Mouse (Mus musculus): ENCODE measurements at regions not wholly inside any gene's neighbourhood (a gene's known extent, or its start where the extent isn't known, plus 50 kb on each side); places are given as distances from the start of the nearest gene placed in this dataset.
A peak's percentile ranks its signal among the peaks of the same experiment; 100 is the strongest.

- DNase-seq (ENCODE audit: low spot score) (no peak), ATAC-seq (ENCODE audit: low FRiP score) (no peak)
- WGBS, result 83% methylated on average over 9 of the region's 9 CpGs
- Histone ChIP-seq H3K4me3 (ENCODE audit: low read depth, low read length) (no peak overlapping the region), H3K4me2 (ENCODE audit: low read depth, low read length, poor library complexity, severe bottlenecking) (no peak overlapping the region), H3K4me1 (ENCODE audit: insufficient read depth, low read length) (no peaks in the 10 kb centered on the region), H3K9ac (replicated peaks; ENCODE audit: low read length, poor library complexity, severe bottlenecking) (no peak overlapping the region), H3K36me3 (ENCODE audit: insufficient read depth, low read length) (no peaks in the 10 kb centered on the region), H3K27ac (ENCODE audit: low read depth, low read length) (no peak overlapping the region), H3K9me3 (ENCODE audit: low read length) (no peaks in the 10 kb centered on the region), H3K27me3 (ENCODE audit: insufficient read depth, low read length) (no peaks in the 10 kb centered on the region)
- TF ChIP-seq CTCF (IDR thresholded peaks at IDR 0.05), result no peak
Observed at GRCm38 (mm10) chr3:136450986-136451774, 125.3 kb upstream of the Bank1 start.

- Histone ChIP-seq H3K4me2 (ENCODE audit: low read depth, low read length, poor library complexity, severe bottlenecking) (no peak overlapping the region), H3K4me1 (ENCODE audit: insufficient read depth, low read length) (no peaks in the 10 kb centered on the region), H3K27me3 (ENCODE audit: insufficient read depth, low read length) (no peaks in the 10 kb centered on the region), H3K27ac (ENCODE audit: low read depth, low read length) (no peak overlapping the region), H3K9ac (replicated peaks; ENCODE audit: low read length, poor library complexity, severe bottlenecking) (no peak overlapping the region), H3K9me3 (ENCODE audit: low read length) (no peaks in the 10 kb centered on the region), H3K4me3 (ENCODE audit: low read depth, low read length) (no peak overlapping the region), H3K36me3 (ENCODE audit: insufficient read depth, low read length) (no peaks in the 10 kb centered on the region)
- WGBS, result 92% methylated on average over 2 of the region's 2 CpGs
- DNase-seq (ENCODE audit: low spot score) (no peak), ATAC-seq (ENCODE audit: low FRiP score) (no peak)
- TF ChIP-seq CTCF (IDR thresholded peaks at IDR 0.05), result no peak
Observed at GRCm38 (mm10) chr3:136450361-136450895, 124.6 kb upstream of the Bank1 start.

- Histone ChIP-seq H3K36me3 (ENCODE audit: insufficient read depth, low read length) (no peaks in the 10 kb centered on the region), H3K9me3 (ENCODE audit: low read length) (no peaks in the 10 kb centered on the region), H3K4me3 (ENCODE audit: low read depth, low read length) (no peak overlapping the region), H3K4me1 (ENCODE audit: insufficient read depth, low read length) (no peaks in the 10 kb centered on the region), H3K27me3 (ENCODE audit: insufficient read depth, low read length) (no peaks in the 10 kb centered on the region), H3K9ac (replicated peaks; ENCODE audit: low read length, poor library complexity, severe bottlenecking) (no peak overlapping the region), H3K27ac (ENCODE audit: low read depth, low read length) (no peak overlapping the region), H3K4me2 (ENCODE audit: low read depth, low read length, poor library complexity, severe bottlenecking) (no peak overlapping the region)
- no peak for TF ChIP-seq CTCF (IDR thresholded peaks at IDR 0.05)
- 62% methylated on average over 4 of the region's 4 CpGs for WGBS
- ATAC-seq (ENCODE audit: low FRiP score) (no peak), DNase-seq (ENCODE audit: low spot score) (peak; percentile 49)
Observed at GRCm38 (mm10) chr3:136449364-136449763, 123.5 kb upstream of the Bank1 start.

GRCm38 (mm10) chr3:136444598-136444997 is 118.7 kb upstream of the Bank1 start:
- Histone ChIP-seq H3K4me1 (ENCODE audit: insufficient read depth, low read length) (no peaks in the 10 kb centered on the region), H3K9me3 (ENCODE audit: low read length) (no peaks in the 10 kb centered on the region), H3K27ac (ENCODE audit: low read depth, low read length) (no peak overlapping the region), H3K4me3 (ENCODE audit: low read depth, low read length) (no peak overlapping the region), H3K9ac (replicated peaks; ENCODE audit: low read length, poor library complexity, severe bottlenecking) (no peak overlapping the region), H3K4me2 (ENCODE audit: low read depth, low read length, poor library complexity, severe bottlenecking) (no peak overlapping the region), H3K27me3 (ENCODE audit: insufficient read depth, low read length) (no peaks in the 10 kb centered on the region), H3K36me3 (ENCODE audit: insufficient read depth, low read length) (no peaks in the 10 kb centered on the region)
- whole genome bisulfite sequencing, result 65% methylated on average over 2 of the region's 2 CpGs
- no peak for ATAC-seq (ENCODE audit: low FRiP score)
- DNase-seq (ENCODE audit: low spot score), result peak; percentile 44
- no peak for TF ChIP-seq CTCF (IDR thresholded peaks at IDR 0.05)

GRCm38 (mm10) chr3:136442099-136442498 is 116.2 kb upstream of the Bank1 start:
- Histone ChIP-seq H3K36me3 (ENCODE audit: insufficient read depth, low read length) (no peaks in the 10 kb centered on the region), H3K27me3 (ENCODE audit: insufficient read depth, low read length) (no peaks in the 10 kb centered on the region), H3K4me1 (ENCODE audit: insufficient read depth, low read length) (no peaks in the 10 kb centered on the region), H3K9ac (replicated peaks; ENCODE audit: low read length, poor library complexity, severe bottlenecking) (no peak overlapping the region), H3K4me3 (ENCODE audit: low read depth, low read length) (no peak overlapping the region), H3K9me3 (ENCODE audit: low read length) (no peaks in the 10 kb centered on the region), H3K27ac (ENCODE audit: low read depth, low read length) (no peak overlapping the region), H3K4me2 (ENCODE audit: low read depth, low read length, poor library complexity, severe bottlenecking) (no peak overlapping the region)
- 88% methylated on average over 2 of the region's 2 CpGs for WGBS
- DNase-seq (ENCODE audit: low spot score) (no peak), ATAC-seq (ENCODE audit: low FRiP score) (no peak)
- TF ChIP-seq CTCF (IDR thresholded peaks at IDR 0.05), result no peak; the same call in 1 of the 2 replicates

DNA sequence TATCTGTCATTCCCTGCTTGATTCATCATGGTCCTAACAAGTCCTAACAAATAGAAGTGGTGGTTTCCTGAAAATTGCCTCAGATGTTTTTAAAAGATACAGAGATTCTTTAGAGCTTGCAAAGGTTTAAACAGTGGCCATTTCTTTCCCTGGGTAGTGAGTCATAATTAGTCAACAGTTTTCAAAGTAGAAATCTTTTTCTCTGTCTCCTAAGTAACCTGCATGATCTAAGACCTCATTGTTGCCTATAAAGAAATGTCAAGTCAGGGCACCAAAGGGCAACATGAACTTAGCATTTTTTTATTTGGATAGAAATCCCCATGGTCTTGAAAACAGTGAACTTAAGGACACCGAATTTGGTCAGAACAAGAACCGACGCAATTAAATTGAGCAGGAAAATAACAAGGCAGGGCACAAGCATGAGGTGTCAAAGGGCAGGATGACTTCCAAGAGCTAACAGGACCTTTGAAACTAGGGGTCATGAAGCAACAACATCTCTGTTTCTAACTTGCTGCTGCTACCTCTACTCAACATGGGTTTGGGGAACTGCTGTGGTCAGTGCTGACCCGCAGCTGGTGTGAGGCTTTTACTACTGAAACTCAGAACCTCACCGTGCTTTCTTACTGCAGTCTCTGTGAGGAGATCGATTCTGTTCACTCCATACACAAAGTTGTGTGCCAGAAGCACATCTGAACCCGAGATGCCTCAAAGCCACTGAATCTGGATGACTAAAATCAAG is 114.2 kb upstream of the Bank1 start:
- no peaks in the 10 kb centered on the region for H3K27me3 ChIP-seq (ENCODE audit: insufficient read depth, low read length)
- no peak overlapping the region for H3K27ac ChIP-seq (ENCODE audit: low read depth, low read length)
- H3K4me3 ChIP-seq (ENCODE audit: low read depth, low read length), result no peak overlapping the region
- DNase-seq (ENCODE audit: low spot score) (no peak), ATAC-seq (ENCODE audit: low FRiP score) (no peak)
- H3K4me1 ChIP-seq (ENCODE audit: insufficient read depth, low read length), result no peaks in the 10 kb centered on the region
- 84% methylated on average over 7 of the region's 7 CpGs for WGBS
- no peaks in the 10 kb centered on the region for H3K9me3 ChIP-seq (ENCODE audit: low read length)
- TF ChIP-seq CTCF (IDR thresholded peaks at IDR 0.05), result no peak
- H3K36me3 ChIP-seq (ENCODE audit: insufficient read depth, low read length), result no peaks in the 10 kb centered on the region
- no peak overlapping the region for H3K9ac ChIP-seq (replicated peaks; ENCODE audit: low read length, poor library complexity, severe bottlenecking)
- no peak overlapping the region for H3K4me2 ChIP-seq (ENCODE audit: low read depth, low read length, poor library complexity, severe bottlenecking)

Data from midbrain, postnatal 0 days (tissue).